Mouse (Mus musculus): ENCODE results near the gene Lce1d. TPM values are rescaled to one million over a fixed set of nuclear protein-coding genes. Genes with fewer than 3 reads are reported as not detected.
"Not testable (repeated sequence)": the region's sequence is repeated elsewhere in the genome, so short reads cannot be mapped to it uniquely, and the experiment has no call there.

The Lce1d gene
- polyA plus RNA-seq (2012; rRNA removed), result not detected in 2 replicates

DNA sequence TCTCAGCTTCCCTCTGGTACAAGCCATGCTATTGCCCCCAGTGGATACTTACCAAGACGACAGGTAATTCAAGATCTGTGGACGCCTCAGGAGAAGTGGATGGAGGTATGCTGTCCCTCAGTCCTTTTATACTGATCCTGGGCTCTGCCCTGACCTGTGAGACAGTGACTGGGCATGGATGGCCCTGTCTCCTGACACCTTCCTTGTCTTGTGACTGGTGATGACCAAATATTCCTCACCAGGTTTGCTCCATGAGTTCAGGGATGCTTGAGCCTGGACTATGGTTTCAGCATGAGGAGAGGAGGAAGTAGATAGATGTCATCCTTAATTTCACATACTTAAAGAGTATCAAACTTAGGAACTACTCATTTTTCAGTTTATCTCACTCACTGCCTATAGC lies at the start of gene Lce1d:
Gene Lce1d, minus strand, starts transcription at position 101 of the 400 bp plus-strand sequence.
- no peaks in the 10 kb centered on the region for H3K27me3 ChIP-seq (ENCODE audit: control insufficient read depth, insufficient read depth, low read length)
- no peak for TF ChIP-seq POLR2A (IDR thresholded peaks at IDR 0.05; ENCODE audit: low read depth, low read length)
- no peak for TF ChIP-seq CTCF (IDR thresholded peaks at IDR 0.05; ENCODE audit: extremely low read depth, insufficient read depth, insufficient read length, insufficient replicate concordance)
- H3K27ac ChIP-seq (ENCODE audit: insufficient read depth, low read length), result no peak within 1 kb of the TSS
- no peak for DNase-seq (ENCODE audit: low read depth in 1 of 2, low spot score in 2 of 2)
- no peaks in the 10 kb centered on the region for H3K36me3 ChIP-seq (ENCODE audit: control insufficient read depth, insufficient read depth, low read length)
- WGBS, result 65% methylated on average over 2 of the region's 2 CpGs
- no peaks in the 10 kb centered on the region for H3K4me1 ChIP-seq (ENCODE audit: control insufficient read depth, insufficient read depth, insufficient read length)
- H3K4me3 ChIP-seq (ENCODE audit: extremely low read depth, insufficient read depth, insufficient read length), result no peak within 1 kb of the TSS

DNA sequence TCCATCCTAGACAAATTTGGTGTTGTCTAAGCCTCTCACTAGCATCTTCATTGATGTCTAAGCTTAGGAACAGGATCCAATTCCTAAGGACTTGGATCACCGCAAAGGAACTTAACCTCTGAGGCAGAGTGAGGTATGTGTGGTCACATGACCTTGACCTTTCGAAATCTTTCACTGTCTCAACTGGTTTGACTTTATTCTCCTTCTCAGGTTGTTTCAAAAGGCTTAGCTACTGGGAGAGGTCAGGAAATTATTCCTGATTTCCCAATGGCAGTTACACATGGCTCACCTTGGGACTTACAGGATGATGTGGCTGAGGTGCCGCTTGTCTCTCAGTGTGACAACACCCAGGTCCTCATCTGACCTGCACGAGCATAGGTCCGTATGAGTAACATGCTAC lies 35.6 kb upstream of the Lce1d start:
- Histone ChIP-seq H3K27me3 (ENCODE audit: control insufficient read depth, insufficient read depth, low read length) (no peaks in the 10 kb centered on the region), H3K27ac (ENCODE audit: insufficient read depth, low read length) (no peak overlapping the region), H3K4me1 (ENCODE audit: control insufficient read depth, insufficient read depth, insufficient read length) (no peaks in the 10 kb centered on the region), H3K4me3 (ENCODE audit: extremely low read depth, insufficient read depth, insufficient read length) (no peak overlapping the region), H3K36me3 (ENCODE audit: control insufficient read depth, insufficient read depth, low read length) (no peaks in the 10 kb centered on the region)
- DNase-seq (ENCODE audit: low read depth in 1 of 2, low spot score in 2 of 2), result no peak
- no peak for TF ChIP-seq POLR2A (IDR thresholded peaks at IDR 0.05; ENCODE audit: low read depth, low read length)
- TF ChIP-seq CTCF (IDR thresholded peaks at IDR 0.05; ENCODE audit: extremely low read depth, insufficient read depth, insufficient read length, insufficient replicate concordance), result no peak
- 87% methylated on average over 5 of the region's 5 CpGs for WGBS

DNA sequence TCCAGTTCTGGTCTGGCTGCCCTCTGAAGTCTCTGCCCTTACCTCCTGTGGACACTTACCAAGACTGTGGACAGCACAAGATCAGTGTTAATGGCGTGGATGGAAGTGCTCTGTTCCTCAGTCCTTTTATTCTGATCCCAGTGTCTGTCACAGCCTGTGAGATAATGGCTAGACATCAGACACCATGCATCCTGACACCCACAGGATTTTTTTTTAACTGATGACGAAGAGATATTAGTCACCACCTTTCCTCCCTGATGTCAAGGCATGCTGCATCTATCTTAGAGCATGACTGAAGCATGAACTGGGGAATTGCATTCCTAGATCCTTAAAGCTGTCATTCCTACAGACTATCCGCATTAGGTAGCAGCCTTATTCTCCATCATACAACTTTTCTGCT lies 33.2 kb upstream of the Lce1d start, which contains the start of gene Lce1f:
Gene Lce1f, minus strand, starts transcription at position 101 of the 400 bp plus-strand sequence.
- no peaks in the 10 kb centered on the region for H3K4me1 ChIP-seq (ENCODE audit: control insufficient read depth, insufficient read depth, insufficient read length)
- TF ChIP-seq POLR2A (IDR thresholded peaks at IDR 0.05; ENCODE audit: low read depth, low read length) (no peak), CTCF (IDR thresholded peaks at IDR 0.05; ENCODE audit: extremely low read depth, insufficient read depth, insufficient read length, insufficient replicate concordance) (no peak)
- 73% methylated on average over 3 of the region's 3 CpGs for WGBS
- DNase-seq (ENCODE audit: low read depth in 1 of 2, low spot score in 2 of 2), result no peak
- no peaks in the 10 kb centered on the region for H3K36me3 ChIP-seq (ENCODE audit: control insufficient read depth, insufficient read depth, low read length)
- H3K27me3 ChIP-seq (ENCODE audit: control insufficient read depth, insufficient read depth, low read length), result no peaks in the 10 kb centered on the region
- H3K4me3 ChIP-seq (ENCODE audit: extremely low read depth, insufficient read depth, insufficient read length), result no peak within 1 kb of the TSS
- no peak within 1 kb of the TSS for H3K27ac ChIP-seq (ENCODE audit: insufficient read depth, low read length)

- no peak overlapping the region for H3K4me3 ChIP-seq (ENCODE audit: extremely low read depth, insufficient read depth, insufficient read length)
- no peak for DNase-seq (ENCODE audit: low read depth in 1 of 2, low spot score in 2 of 2)
- H3K27ac ChIP-seq (ENCODE audit: insufficient read depth, low read length), result no peak overlapping the region
- H3K36me3 ChIP-seq (ENCODE audit: control insufficient read depth, insufficient read depth, low read length), result no peaks in the 10 kb centered on the region
- TF ChIP-seq CTCF (IDR thresholded peaks at IDR 0.05; ENCODE audit: extremely low read depth, insufficient read depth, insufficient read length, insufficient replicate concordance) (no peak), POLR2A (IDR thresholded peaks at IDR 0.05; ENCODE audit: low read depth, low read length) (no peak)
- H3K4me1 ChIP-seq (ENCODE audit: control insufficient read depth, insufficient read depth, insufficient read length), result no peaks in the 10 kb centered on the region
- H3K27me3 ChIP-seq (ENCODE audit: control insufficient read depth, insufficient read depth, low read length), result no peaks in the 10 kb centered on the region
Measured at GRCm38 (mm10) chr3:92715122-92715521, 28.1 kb upstream of the Lce1d start.

GRCm38 (mm10) chr3:92708974-92709373 lies 22.0 kb upstream of the Lce1d start, which contains the start of gene Lce1e:
Gene Lce1e (minus strand): TSS chr3:92709074.
- H3K4me1 ChIP-seq (ENCODE audit: control insufficient read depth, insufficient read depth, insufficient read length), result no peaks in the 10 kb centered on the region
- TF ChIP-seq CTCF (IDR thresholded peaks at IDR 0.05; ENCODE audit: extremely low read depth, insufficient read depth, insufficient read length, insufficient replicate concordance) (no peak), POLR2A (IDR thresholded peaks at IDR 0.05; ENCODE audit: low read depth, low read length) (no peak)

GRCm38 (mm10) chr3:92694613-92695012 lies 7.6 kb upstream of the Lce1d start:
- 25% methylated on average over 1 of the region's 1 CpGs for WGBS
- no peak overlapping the region for H3K27ac ChIP-seq (ENCODE audit: insufficient read depth, low read length)
- no peaks in the 10 kb centered on the region for H3K36me3 ChIP-seq (ENCODE audit: control insufficient read depth, insufficient read depth, low read length)
- H3K27me3 ChIP-seq (ENCODE audit: control insufficient read depth, insufficient read depth, low read length), result no peaks in the 10 kb centered on the region
- TF ChIP-seq CTCF (IDR thresholded peaks at IDR 0.05; ENCODE audit: extremely low read depth, insufficient read depth, insufficient read length, insufficient replicate concordance), result no peak
- no peak for TF ChIP-seq POLR2A (IDR thresholded peaks at IDR 0.05; ENCODE audit: low read depth, low read length)
- DNase-seq (ENCODE audit: low read depth in 1 of 2, low spot score in 2 of 2), result no peak
- no peaks in the 10 kb centered on the region for H3K4me1 ChIP-seq (ENCODE audit: control insufficient read depth, insufficient read depth, insufficient read length)
- no peak overlapping the region for H3K4me3 ChIP-seq (ENCODE audit: extremely low read depth, insufficient read depth, insufficient read length)

More at GRCm38 (mm10) chr3:92708974-92709373, 22.0 kb upstream of the Lce1d start, which contains the start of gene Lce1e:
- DNase-seq (ENCODE audit: low read depth in 1 of 2, low spot score in 2 of 2), result no peak
- WGBS, result 78% methylated on average over 2 of the region's 2 CpGs
- Histone ChIP-seq H3K27ac (ENCODE audit: insufficient read depth, low read length) (no peak within 1 kb of the TSS), H3K4me3 (ENCODE audit: extremely low read depth, insufficient read depth, insufficient read length) (no peak within 1 kb of the TSS), H3K36me3 (ENCODE audit: control insufficient read depth, insufficient read depth, low read length) (no peaks in the 10 kb centered on the region), H3K27me3 (ENCODE audit: control insufficient read depth, insufficient read depth, low read length) (no peaks in the 10 kb centered on the region)

GRCm38 (mm10) chr3:92691688-92692087 lies 4.7 kb upstream of the Lce1d start:
- Histone ChIP-seq H3K36me3 (ENCODE audit: control insufficient read depth, insufficient read depth, low read length) (no peaks in the 10 kb centered on the region), H3K4me1 (ENCODE audit: control insufficient read depth, insufficient read depth, insufficient read length) (no peaks in the 10 kb centered on the region), H3K4me3 (ENCODE audit: extremely low read depth, insufficient read depth, insufficient read length) (no peak overlapping the region), H3K27me3 (ENCODE audit: control insufficient read depth, insufficient read depth, low read length) (no peaks in the 10 kb centered on the region), H3K27ac (ENCODE audit: insufficient read depth, low read length) (no peak overlapping the region)
- TF ChIP-seq POLR2A (IDR thresholded peaks at IDR 0.05; ENCODE audit: low read depth, low read length) (no peak), CTCF (IDR thresholded peaks at IDR 0.05; ENCODE audit: extremely low read depth, insufficient read depth, insufficient read length, insufficient replicate concordance) (no peak)
- DNase-seq (ENCODE audit: low read depth in 1 of 2, low spot score in 2 of 2), result no peak

GRCm38 (mm10) chr3:92689154-92689553 lies 2.1 kb upstream of the Lce1d start:
- H3K27ac ChIP-seq (ENCODE audit: insufficient read depth, low read length); H3K4me1 ChIP-seq (ENCODE audit: control insufficient read depth, insufficient read depth, insufficient read length); H3K4me3 ChIP-seq (ENCODE audit: extremely low read depth, insufficient read depth, insufficient read length); H3K36me3 ChIP-seq (ENCODE audit: control insufficient read depth, insufficient read depth, low read length); H3K27me3 ChIP-seq (ENCODE audit: control insufficient read depth, insufficient read depth, low read length): not testable (repeated sequence)
- WGBS, result 84% methylated on average over 16 of the region's 16 CpGs
- peak in 1 of 2 experiments; percentile 14 for DNase-seq (ENCODE audit: low read depth in 1 of 2, low spot score in 2 of 2)
